Mouse (Mus musculus) kidney, postnatal 36 days (tissue): ENCODE measurements at regions not wholly inside any gene's neighbourhood (a gene's known extent, or its start where the extent isn't known, plus 50 kb on each side); places are given as distances from the start of the nearest gene placed in this dataset.

ENCODE experiments used
- DNase-seq, 2 experiments: peaks; one replicate each; pipeline ENCODE4 v3.0.0; 2021 to 2022; ENCODE audit warnings: mixed read lengths in 2 of 2

DNA sequence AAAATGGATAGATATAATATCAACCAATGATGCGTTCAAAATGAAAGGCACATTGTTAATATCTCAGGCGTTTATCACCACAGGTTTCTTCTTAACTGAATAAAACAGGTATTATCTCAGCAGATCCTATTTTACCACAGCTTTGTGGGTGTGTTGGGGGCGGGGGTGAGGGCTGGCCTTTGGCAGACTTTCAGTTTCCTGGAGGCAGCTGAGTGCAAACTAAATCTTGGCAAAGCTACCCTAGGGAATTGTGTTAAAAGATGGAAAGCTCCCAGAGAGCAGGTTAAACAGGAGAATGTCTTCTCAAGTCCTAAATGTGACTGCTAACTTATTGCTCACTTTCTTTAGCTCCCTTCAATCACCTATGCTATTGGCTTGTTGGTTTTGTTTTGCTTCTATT is 223.8 kb downstream of the Kdm4c start:
- peak in 1 of 2 experiments; percentile 2 for DNase-seq

GRCm38 (mm10) chr4:74512489-74512888 is 270.2 kb downstream of the Kdm4c start:
- no peak for DNase-seq

DNA sequence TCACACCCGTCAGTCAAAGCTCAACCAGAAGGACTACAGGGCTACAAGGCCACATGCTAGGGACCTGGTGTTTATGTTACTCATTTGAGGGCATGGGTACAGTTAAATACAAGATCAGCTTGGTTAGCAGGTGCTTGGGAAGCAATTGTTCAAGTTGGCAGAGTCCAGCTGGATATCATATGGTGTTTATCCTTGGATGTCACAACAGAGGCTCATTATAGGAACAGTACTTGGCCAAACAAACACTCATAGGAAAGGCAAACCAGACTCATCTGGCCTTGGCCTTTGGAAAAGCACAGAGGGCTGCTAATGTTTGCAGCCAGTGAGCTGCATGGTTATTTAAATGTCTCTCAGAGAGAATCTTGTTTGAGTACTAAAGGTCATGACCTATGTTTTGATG is 311.6 kb downstream of the Kdm4c start:
- DNase-seq: no peak

GRCm38 (mm10) chr4:74563565-74563964 is 321.3 kb downstream of the Kdm4c start:
- DNase-seq: peak; percentile 3 to 11

- no peak for DNase-seq
Measured at GRCm38 (mm10) chr4:74586400-74586799, 344.1 kb downstream of the Kdm4c start.

DNA sequence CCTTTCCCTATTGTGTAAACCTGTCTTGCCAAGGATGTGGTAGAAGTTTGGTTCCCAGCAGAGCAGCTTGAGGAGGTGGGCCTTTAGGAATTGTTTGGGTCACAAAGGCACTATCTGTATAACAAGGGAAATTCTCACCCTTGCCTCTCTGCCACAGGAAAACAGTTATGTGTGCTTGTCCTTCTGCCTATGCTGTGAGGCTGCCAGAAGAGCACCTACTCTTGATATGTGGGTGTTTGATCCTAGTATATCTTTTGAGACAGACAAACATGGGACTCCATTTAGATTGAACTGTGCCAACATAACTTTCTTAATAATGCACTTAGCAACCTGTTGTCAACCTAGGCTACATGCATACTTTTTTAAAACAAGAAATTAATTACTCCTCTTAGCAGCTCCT is 344.8 kb downstream of the Kdm4c start:
- no peak for DNase-seq

- no peak for DNase-seq
Measured at GRCm38 (mm10) chr4:74588761-74589160, 346.5 kb downstream of the Kdm4c start.

- DNase-seq: peak; percentile 46 to 48
Measured at GRCm38 (mm10) chr4:74613032-74613431, 370.7 kb downstream of the Kdm4c start.
